Mouse (Mus musculus): ENCODE results near the gene Spaca4.

Gene Spaca4

GRCm38 (mm10) chr7:45700301-45701015 lies 25.2 kb downstream of the Spaca4 start:
- in situ Hi-C loops (cut with MboI, MseI), result no loop called here

GRCm38 (mm10) chr7:45699523-45700141 lies 26.0 kb downstream of the Spaca4 start, which contains the start of gene Car11:
TSS of gene Car11 (plus strand) at chr7:45699843.
- in situ Hi-C loops (cut with MboI, MseI), result no loop called here

- in situ Hi-C loops (cut with MboI, MseI), result no loop called here
Measured at GRCm38 (mm10) chr7:45697894-45698293, 27.7 kb downstream of the Spaca4 start.

- in situ Hi-C loops (cut with MboI, MseI), result no loop called here
Measured at GRCm38 (mm10) chr7:45695098-45695497, 30.5 kb downstream of the Spaca4 start.

- in situ Hi-C loops (cut with MboI, MseI), result no loop called here
Measured at GRCm38 (mm10) chr7:45693921-45694591, 31.6 kb downstream of the Spaca4 start, which contains the start of gene Sec1. TSS of gene Sec1 (minus strand) at chr7:45694402.

- in situ Hi-C loops (cut with MboI, MseI), result no loop called here
Measured at GRCm38 (mm10) chr7:45692364-45692763, 33.2 kb downstream of the Spaca4 start.

GRCm38 (mm10) chr7:45689800-45690199 lies 35.8 kb downstream of the Spaca4 start:
- in situ Hi-C loops (cut with MboI, MseI), result no loop called here

- in situ Hi-C loops (cut with MboI, MseI), result no loop called here
Measured at GRCm38 (mm10) chr7:45689099-45689498, 36.5 kb downstream of the Spaca4 start.

- in situ Hi-C loops (cut with MboI, MseI), result no loop called here
Measured at GRCm38 (mm10) chr7:45686841-45687240, 38.8 kb downstream of the Spaca4 start.

GRCm38 (mm10) chr7:45685811-45686210 lies 39.8 kb downstream of the Spaca4 start:
- in situ Hi-C loops (cut with MboI, MseI), result no loop called here

GRCm38 (mm10) chr7:45683396-45684050 lies 42.1 kb downstream of the Spaca4 start, which contains the start of gene Ntn5:
TSS of gene Ntn5 (plus strand) at chr7:45684022.
- in situ Hi-C loops (cut with MboI, MseI), result no loop called here

- in situ Hi-C loops (cut with MboI, MseI), result no loop called here
Measured at GRCm38 (mm10) chr7:45682144-45683126, 43.2 kb downstream of the Spaca4 start.

GRCm38 (mm10) chr7:45681046-45681736 lies 44.4 kb downstream of the Spaca4 start:
- in situ Hi-C loops (cut with MboI, MseI), result no loop called here

- in situ Hi-C loops (cut with MboI, MseI), result no loop called here
Measured at GRCm38 (mm10) chr7:45679966-45680621, 45.5 kb downstream of the Spaca4 start.

GRCm38 (mm10) chr7:45678513-45678912 lies 47.1 kb downstream of the Spaca4 start:
- in situ Hi-C loops (cut with MboI, MseI), result no loop called here

GRCm38 (mm10) chr7:45677627-45678295 lies 47.9 kb downstream of the Spaca4 start:
- in situ Hi-C loops (cut with MboI, MseI), result no loop called here

Data from T-helper 2 cell (primary cell).